Mouse (Mus musculus) ES-Bruce4 (cell line): ENCODE data around the gene Stoml1.

ENCODE experiments used
- CTCF ChIP-seq: IDR thresholded peaks from one replicate; pipeline ENCODE4 v1.8.1; 2011; ENCODE audit warnings: low read depth, low read length
- EP300 ChIP-seq: IDR thresholded peaks from 2 replicates; pipeline ENCODE4 v1.6.1; 2011; ENCODE audit warnings: low read depth, low read length; ENCODE audit not compliant: insufficient read depth
- POLR2A ChIP-seq: IDR thresholded peaks from one replicate; pipeline ENCODE4 v1.8.1; 2011; ENCODE audit warnings: low read length; ENCODE audit not compliant: insufficient read depth

- no peak for TF ChIP-seq POLR2A
- no peak for TF ChIP-seq CTCF
- TF ChIP-seq EP300, result no peak
These were observed 24.0 kb upstream of the Stoml1 start for GRCm38 (mm10) chr9:58228777-58229466.
